Mouse (Mus musculus): ENCODE data around the gene Reg3d.
A peak's percentile ranks its signal among the peaks of the same experiment; 100 is the strongest.

DNA sequence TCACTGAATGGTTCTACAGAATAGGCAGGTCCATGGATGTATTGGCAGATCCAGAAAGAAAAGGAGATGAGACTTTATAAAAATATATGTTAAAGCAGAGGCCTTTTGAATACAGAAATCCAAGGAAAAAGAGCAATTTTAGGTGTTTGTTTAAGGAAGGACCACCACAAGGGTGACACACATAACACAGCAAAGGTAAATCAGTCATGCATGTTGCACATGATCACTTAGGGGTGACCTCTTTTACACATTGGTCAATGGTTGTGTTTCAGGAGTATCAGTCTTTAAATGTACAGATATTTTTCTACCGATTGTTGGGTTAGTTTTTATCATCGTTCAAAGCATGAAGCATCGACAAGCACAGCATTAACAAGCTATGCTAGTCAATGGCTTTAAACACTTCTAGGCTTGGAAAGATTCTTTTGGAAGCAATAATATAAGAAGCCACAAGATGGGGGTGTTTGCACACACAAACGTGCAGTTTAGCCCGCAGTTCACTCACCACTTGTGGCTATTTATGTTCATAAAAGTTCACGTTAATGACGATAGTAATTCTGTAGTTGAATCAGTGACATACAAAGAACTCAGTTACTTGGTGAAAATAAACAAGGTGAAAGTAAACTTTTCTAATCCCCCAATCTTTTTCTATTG, 46.6 kb downstream of the Reg3d start:
- TF ChIP-seq CTCF (IDR thresholded peaks at IDR 0.05; ENCODE audit: borderline replicate concordance, extremely low read depth, insufficient read depth, insufficient read length) (peak; percentile 71), POLR2A (IDR thresholded peaks at IDR 0.05; ENCODE audit: borderline replicate concordance, extremely low read depth, insufficient read depth, insufficient read length, poor library complexity, severe bottlenecking) (no peak)
